Mouse (Mus musculus) CD4-positive, CD25-positive, alpha-beta regulatory T cell, adult 9 weeks (primary cell): ENCODE results near the gene Ptgis. TPM values are rescaled to one million over a fixed set of nuclear protein-coding genes. Genes with fewer than 3 reads are reported as not detected.

Source experiments
- polyA plus RNA-seq: library from polyadenylated mRNA; unstranded; fragments of 100-300 nt; shearing (Covaris generic); gene quantifications from one replicate; pipeline ENCODE4 v1.2.1, GENCODE M21; 2017

Ptgis gene
- polyA plus RNA-seq, result not detected

DNA sequence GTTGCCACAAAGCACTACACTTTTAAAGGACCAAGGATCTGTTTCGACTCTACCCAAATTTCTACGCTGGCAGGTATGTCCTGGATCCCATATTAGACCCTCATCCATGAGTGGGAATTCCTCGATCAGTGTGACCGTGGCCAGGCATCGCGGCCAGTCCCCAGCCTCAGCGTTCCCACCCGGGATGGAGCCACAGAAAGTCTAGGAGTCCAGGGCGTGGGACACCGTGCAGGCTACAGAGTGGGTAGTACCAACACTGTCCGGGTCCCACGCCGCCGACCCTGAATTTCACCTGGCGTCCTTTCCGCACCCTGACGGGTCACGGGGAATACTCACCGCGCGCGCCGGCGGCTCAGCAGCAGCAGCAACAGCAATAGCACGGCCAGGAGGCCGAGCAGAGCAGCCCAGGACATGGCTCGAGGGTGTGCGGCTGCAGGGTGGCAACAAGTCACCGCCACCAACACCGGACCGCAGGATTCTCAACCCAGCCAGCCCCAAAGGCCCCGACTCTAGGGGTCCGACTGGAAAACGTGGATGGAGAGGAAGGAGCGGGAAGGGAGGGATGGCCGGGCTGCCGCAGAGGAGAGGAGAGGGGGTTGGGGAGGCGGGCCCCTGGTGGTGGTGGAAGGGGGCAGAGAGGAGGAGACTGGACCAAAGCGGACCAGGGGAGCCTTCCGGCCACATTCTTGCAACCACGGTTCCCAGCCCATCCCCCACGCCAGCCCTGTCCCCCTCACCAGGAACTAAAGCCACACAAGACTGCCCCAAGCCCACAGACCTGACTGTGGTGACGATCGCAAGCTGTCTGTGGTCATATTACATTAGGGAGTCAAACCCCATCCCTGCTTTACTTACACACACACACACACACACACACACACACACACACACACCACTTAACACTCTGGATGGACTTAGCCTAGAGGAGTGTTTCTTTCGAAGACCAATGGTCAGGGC is at the start of gene Ptgis:
TSS of gene Ptgis (minus strand) at position 597 of the 957 bp plus-strand sequence.

DNA sequence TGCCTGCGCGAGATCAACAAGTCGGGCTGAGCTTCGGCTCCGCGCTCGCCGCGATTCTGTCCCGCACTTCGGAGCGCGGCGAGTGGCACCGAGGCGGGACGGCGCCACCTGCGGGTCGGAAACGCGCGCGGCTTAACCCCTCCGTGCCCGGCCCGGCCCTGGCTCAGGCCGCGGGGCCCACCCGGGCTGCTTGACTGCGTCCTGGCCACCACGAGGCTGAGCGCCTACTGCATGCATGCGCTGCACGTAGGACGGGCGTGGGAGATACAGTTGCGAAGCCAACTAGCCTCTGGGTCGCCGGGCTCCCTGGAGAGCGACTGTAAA is 50.4 kb downstream of the Ptgis start, which contains the start of gene Kcnb1:
TSS of gene Kcnb1 (minus strand) at position 80 of the 324 bp plus-strand sequence.

Other genes starting within 250 kb of the Ptgis start
- 86.4 TPM for gene Stau1, start 244.3 kb downstream of the Ptgis start, polyA plus RNA-seq
- gene Ddx27, start 225.4 kb downstream of the Ptgis start, polyA plus RNA-seq, result 102 TPM
- 47.8 TPM for gene Znfx1, start 177.6 kb downstream of the Ptgis start, polyA plus RNA-seq
- gene Kcnb1, start 50.4 kb downstream of the Ptgis start, polyA plus RNA-seq, result 1.1 TPM
- gene B4galt5, start 108.6 kb upstream of the Ptgis start, polyA plus RNA-seq, result 4.5 TPM
- 91.4 TPM for gene Slc9a8, start 181.1 kb upstream of the Ptgis start, polyA plus RNA-seq